Mouse (Mus musculus) skeletal muscle tissue, adult 2 months (tissue): Measurements from ENCODE around the gene Lmo7.

Source experiments
- DNase-seq: peaks from one replicate; pipeline ENCODE4 v3.0.0-alpha.2; 2012; ENCODE audit warnings: low read depth, low spot score

Lmo7 gene

DNA sequence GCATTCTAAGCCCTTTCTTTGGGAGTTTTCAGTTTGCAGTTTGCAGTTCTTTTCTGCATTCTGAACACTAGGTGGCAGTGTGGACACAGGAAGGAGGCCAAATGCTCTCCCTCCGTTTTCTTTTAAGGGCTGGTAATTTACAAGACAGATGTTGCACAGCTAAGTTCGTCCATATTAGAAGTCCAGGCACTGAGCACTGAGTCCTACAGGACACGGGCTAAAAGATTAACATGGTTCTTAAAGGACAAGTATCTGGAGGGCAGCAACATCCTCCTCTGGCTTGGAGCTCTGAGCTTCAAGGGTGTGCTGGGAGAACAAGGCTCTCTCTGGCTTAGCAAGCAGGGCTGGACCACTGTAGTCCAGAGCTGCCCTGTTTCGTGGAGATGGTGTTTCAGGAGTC, 213.2 kb downstream of the Lmo7 start:
- peak; percentile 58 for DNase-seq

DNA sequence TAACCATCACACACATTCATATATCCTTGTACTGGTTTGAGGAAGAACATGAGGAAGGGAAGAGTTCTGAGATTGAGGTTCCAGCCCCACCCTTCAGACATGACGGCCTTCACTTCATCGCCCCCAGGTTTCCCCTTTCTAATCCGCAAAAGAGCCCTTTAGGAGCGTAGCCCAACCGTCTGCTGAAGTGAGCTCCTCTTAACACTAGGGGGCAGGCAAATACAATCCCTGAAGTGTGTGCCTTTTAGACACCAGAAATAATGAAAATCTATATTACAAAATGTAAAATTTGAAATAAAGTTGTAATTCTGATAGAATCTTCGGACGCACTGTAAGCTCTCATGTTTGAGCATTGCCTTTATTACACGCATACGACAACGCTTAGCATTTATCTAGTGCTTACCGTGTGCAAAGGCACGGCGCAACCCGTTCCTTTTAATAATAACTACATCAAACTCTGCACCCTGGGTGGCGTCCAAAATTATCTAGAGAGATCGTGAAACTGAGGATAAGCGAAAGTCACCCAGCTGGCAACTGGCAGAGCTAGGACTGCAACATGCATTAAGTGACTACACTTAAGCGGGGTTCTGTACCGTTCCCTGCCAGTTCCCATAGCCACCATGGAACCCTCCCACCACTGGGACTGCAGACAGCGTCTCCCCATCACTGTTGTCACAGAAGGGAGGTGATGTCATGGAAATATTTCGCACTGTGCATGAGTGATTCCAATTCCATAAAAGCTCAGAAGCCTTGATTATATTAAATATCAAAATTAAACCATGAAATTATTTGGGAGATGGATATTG, 217.2 kb downstream of the Lmo7 start:
- DNase-seq, result no peak

DNA sequence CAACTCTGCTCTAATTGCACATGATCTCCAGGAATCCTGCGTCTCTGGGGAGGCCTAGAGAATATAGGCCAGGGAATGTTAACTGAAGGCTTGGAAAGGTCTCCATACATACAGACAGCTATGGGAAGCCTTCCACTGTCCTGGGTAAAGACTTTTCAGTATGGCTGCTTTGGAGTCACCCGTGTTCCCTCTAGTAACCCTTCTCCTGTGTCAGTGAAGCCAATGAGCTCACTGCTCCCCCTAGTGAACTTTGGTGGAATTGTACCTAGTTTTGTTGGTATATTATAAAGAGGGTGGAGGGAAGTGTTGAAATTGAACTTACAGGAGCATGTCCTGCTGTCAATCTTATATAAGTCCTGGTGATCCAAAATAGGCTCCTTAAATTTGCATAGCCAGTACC, 219.4 kb downstream of the Lmo7 start:
- no peak for DNase-seq

DNA sequence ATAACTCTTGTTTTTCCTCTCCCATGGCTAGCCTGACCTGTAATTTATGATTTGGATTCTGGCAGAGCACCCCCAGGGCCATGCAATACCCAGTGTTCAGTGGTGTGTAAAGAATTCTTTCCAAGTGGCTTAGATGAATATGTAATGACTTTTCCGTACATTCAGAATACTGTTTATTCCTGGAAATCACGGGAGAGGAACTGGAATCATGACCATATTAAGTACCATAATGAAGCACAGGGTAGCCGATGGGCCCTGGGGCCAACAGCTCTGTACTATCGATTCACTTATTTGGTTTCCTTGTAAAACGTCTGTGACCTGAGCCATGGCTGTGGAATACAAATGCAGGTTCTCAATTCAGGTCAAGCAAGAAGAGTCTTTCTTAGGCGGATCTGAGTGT, 221.3 kb downstream of the Lmo7 start:
- no peak for DNase-seq

DNA sequence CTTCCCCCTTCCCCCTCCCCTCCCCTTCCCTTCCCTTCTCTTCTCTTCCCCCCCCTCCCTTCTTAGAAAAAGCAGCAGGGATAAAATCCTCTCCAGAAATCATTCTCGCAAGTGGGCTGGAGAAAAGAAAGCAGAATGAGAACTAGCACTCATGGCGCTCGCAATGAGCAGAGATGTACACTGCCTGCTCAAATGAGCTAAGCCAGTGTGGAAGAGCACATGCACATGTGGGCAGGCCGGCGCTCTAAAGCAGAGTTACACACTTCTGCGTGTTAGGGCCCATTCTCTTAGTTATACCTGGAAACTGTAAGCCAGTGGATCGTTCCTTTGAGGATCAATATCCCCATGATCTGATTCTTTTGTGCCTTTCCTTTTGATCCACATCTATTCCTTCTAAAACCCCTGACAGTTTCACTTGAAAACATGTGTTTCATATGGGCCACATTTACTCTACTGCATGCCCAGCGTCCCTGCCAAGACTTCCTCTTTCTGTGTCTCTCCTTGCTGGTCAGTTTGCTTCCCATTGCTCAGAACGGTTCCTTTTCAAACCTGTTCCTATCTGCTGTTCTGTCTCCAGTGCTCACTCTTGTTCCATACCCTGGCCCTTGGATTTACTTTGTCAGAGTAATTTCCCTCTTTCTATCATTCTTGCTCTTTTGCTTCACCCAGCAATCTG, 224.2 kb downstream of the Lmo7 start:
- no peak for DNase-seq

DNA sequence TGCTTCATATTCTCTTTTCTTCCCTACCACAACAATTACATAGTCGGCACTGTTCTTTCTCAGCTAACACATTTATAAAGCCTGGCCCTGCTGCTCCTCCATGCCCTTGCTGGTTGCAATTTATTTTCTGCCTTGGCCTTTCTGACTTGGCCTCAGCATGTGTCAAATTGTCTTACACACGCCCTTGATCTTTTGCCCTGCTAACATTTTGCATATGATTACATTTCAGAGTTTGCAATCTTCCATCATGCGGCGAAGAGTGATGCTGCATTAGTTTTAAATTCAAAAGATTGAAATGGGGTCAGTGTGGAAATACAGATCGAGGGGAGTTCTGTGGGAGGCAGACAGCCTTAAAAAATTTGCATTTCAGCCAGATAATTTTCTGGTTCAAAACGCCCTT, 234.6 kb downstream of the Lmo7 start:
- no peak for DNase-seq

DNA sequence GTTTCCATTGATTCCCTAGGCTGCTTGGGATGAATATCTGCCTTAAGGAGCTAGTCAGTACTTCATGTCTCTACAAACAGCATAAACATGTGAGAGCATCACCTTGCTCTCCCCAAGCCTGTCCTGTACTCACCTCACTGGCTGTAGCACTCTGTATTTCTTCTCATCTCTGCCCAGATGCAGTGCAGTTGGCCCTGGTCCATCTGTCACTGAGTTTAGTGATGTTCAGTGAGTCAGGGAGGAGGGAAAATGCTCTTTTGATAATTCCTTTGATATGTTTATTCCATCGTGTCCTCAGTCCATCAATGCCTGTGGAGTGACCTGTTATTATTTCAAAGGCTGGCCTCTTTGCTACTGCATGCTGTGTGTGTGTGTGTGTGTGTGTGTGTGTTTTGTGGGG, 235.2 kb downstream of the Lmo7 start:
- no peak for DNase-seq

DNA sequence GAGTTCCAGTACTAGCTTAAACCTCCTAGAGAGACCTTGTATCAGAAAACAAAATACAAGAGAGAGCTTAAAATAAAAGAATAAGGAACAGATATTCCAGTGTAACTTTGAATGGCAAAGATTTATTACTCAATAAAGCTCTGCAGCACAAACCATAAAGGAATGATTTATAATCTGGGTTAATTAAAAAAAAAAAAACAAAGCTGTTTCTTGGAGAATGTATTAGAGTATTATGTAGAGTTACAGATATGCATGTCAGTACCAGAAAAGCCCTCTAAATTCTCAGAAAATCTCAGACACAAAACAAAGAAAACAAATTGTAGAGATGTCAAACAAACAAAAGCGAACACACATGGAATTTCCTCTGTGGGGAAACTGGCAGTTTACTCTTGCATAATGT, 243.0 kb downstream of the Lmo7 start:
- DNase-seq, result no peak

DNA sequence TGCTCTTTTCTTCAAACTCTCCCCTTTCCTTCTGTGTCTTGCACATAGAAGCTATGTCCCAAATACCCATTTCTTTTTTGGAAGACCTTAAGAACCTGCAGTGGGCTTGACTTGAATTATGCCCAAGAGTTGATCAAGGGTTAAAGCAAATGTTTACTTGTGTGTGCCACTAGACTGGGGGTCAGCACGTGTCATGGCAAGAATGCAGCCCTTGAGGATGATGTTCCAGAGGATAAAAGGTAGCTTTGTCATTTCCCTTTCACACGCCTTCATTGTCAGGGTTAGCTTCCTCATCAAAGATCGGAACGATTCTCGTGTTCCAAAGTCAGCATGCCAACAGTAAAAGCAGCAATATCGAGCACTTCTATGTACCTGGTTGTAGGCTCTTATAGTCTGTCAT, 243.4 kb downstream of the Lmo7 start:
- DNase-seq, result no peak

DNA sequence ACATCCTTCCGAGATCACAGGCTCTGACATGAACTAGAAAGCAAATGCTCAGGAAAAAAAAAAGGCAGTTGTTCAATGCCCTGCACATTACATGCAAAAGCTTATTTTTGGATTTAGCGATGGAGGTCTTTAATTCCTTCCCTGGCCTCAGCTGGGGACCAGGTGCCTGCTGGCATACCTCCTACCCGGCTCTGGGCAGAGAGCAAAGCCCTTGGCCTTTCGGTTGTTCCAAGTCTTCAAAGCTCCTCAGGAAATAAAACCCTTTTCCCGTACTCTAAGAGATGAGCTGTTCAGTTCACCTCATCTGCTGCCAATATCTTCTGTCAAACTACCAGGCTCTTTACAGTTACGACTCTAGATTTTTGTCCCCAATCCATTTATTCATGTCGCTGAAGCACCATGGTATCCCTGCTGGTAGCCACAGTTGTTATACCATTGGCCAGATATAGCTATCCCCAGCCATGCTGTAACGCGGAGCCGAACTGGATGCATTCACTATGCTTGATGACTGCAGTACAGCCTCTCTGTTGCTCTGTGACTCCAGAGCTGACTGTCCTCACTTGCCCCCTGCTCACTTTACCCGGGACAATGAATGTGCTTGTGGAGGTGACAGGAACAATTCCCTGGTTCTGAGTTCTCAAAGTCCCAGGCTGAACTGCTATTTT, 246.4 kb downstream of the Lmo7 start:
- DNase-seq, result peak; percentile 16
